ENCODE assay signal across 12 mouse cellular contexts in the genomic region with DNA sequence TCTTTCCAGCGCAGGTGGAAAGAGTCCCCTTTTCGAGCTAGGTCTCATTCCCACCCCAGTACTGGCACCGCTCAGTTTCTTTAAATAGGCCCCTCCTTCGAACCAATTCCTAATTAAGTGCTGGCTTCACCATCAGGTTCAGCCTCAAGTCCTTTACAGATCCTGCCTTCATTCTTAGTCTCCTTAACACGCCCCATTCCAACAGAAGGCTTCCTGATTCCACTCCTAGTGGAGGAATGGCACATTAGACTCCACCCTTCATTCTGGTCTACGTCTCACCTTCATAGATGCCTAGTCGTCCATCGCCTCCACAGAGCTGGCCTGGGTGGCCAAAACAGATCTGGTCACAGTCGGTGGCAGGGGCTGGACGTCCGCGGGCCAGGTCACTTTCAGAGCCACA. TPM values are rescaled to one million over a fixed set of nuclear protein-coding genes. Genes with fewer than 3 reads are reported as not detected.
DNase-seq lines count a peak whose midpoint lies in the region; ATAC-seq and TF ChIP-seq lines count a peak whose summit lies in the region.
"Had no signal": no experiment of that assay in that cellular context is flagged by ENCODE, and none has a peak within 500 bp of the region (broad histone marks: within the 10 kb centered on the region; RNA-seq: fewer than 3 reads in every experiment).

No protein-coding gene starts in this region.

- H3K36me3 ChIP-seq in hindbrain, embryonic 15.5 days = no peaks in the 10 kb centered on the region
- no peaks in the 10 kb centered on the region for H3K36me3 ChIP-seq in hindbrain, embryonic 10.5 days
- no peaks in the 10 kb centered on the region for H3K36me3 ChIP-seq in intestine, postnatal 0 days (ENCODE audit: control insufficient read depth, insufficient read depth)

- H3K4me2 ChIP-seq in hindbrain, embryonic 15.5 days = peak overlapping the region; percentile 50; the same call in 1 of the 2 replicates
- H3K4me2 ChIP-seq in intestine, postnatal 0 days (replicated peaks; ENCODE audit: low read depth) = peak overlapping the region; percentile 51

- no peak for TF ChIP-seq CTCF in intestine, postnatal 0 days (IDR thresholded peaks at IDR 0.05; ENCODE audit: low read depth)

- DNase-seq in hindbrain, embryonic 10.5 days (ENCODE audit: low spot score) = no peak
- DNase-seq in retina, embryonic 14.5 days (ENCODE audit: low spot score) = peak; percentile 5
- DNase-seq in retina, postnatal 1 day = no peak
- no peak for DNase-seq in left cerebral cortex, adult 18-20 months (ENCODE audit: low spot score in 2 of 2)
- DNase-seq in thymus, adult 18-20 months = no peak
- DNase-seq: gastrocnemius, adult 2 months; heart, postnatal 4 days; right cerebral cortex, postnatal 4 days had no signal

- no peak for ATAC-seq in hindbrain, embryonic 15.5 days (ENCODE audit: low FRiP score, low read depth)
- no peak for ATAC-seq in intestine, postnatal 0 days
- ATAC-seq in granulocyte monocyte progenitor cell, adult 5-6 weeks (replicated peaks; ENCODE audit: poor library complexity, severe bottlenecking) = no peak

- peak overlapping the region; percentile 30; the same call in 1 of the 2 replicates for H3K4me3 ChIP-seq in hindbrain, embryonic 15.5 days
- no peak overlapping the region for H3K4me3 ChIP-seq in hindbrain, embryonic 10.5 days
- H3K4me3 ChIP-seq in intestine, postnatal 0 days (ENCODE audit: low read depth, low read length) = no peak overlapping the region

- WGBS in hindbrain, embryonic 15.5 days = 63% methylated on average over 12 of the region's 12 CpGs
- WGBS in hindbrain, embryonic 10.5 days = 60% methylated on average over 12 of the region's 12 CpGs
- 64% methylated on average over 12 of the region's 12 CpGs for WGBS in intestine, postnatal 0 days

- no peak overlapping the region for H3K27ac ChIP-seq in hindbrain, embryonic 15.5 days (replicated peaks)
- H3K27ac ChIP-seq in hindbrain, embryonic 10.5 days = no peak overlapping the region
- no peak overlapping the region for H3K27ac ChIP-seq in intestine, postnatal 0 days (ENCODE audit: low read depth, low read length)
- H3K27ac ChIP-seq: gastrocnemius, adult 2 months had no signal

- no peaks in the 10 kb centered on the region for H3K9me3 ChIP-seq in hindbrain, embryonic 15.5 days
- peaks cover 7% of the 10 kb centered on the region; the same call in 1 of the 2 replicates for H3K9me3 ChIP-seq in hindbrain, embryonic 10.5 days
- H3K9me3 ChIP-seq in intestine, postnatal 0 days (ENCODE audit: control insufficient read depth) = no peaks in the 10 kb centered on the region

- no peak overlapping the region for H3K9ac ChIP-seq in hindbrain, embryonic 15.5 days
- H3K9ac ChIP-seq in intestine, postnatal 0 days (ENCODE audit: low read depth, low read length) = no peak overlapping the region

- peaks cover 54% of the 10 kb centered on the region for H3K27me3 ChIP-seq in hindbrain, embryonic 15.5 days
- H3K27me3 ChIP-seq in hindbrain, embryonic 10.5 days (ENCODE audit: insufficient read depth, poor library complexity, severe bottlenecking) = peaks cover 96% of the 10 kb centered on the region
- H3K27me3 ChIP-seq in intestine, postnatal 0 days (replicated peaks; ENCODE audit: control insufficient read depth, insufficient read depth, low read length) = peaks cover 44% of the 10 kb centered on the region

- H3K4me1 ChIP-seq in hindbrain, embryonic 15.5 days (replicated peaks) = peaks cover 48% of the 10 kb centered on the region
- H3K4me1 ChIP-seq in hindbrain, embryonic 10.5 days (replicated peaks) = peaks cover 65% of the 10 kb centered on the region
- H3K4me1 ChIP-seq in intestine, postnatal 0 days (replicated peaks; ENCODE audit: control insufficient read depth, insufficient read depth, low read length) = peaks cover 4% of the 10 kb centered on the region; the same call in 1 of the 2 replicates

RNA-seq across cellular contexts. Expression of a gene that starts 2.3 kb away (rescaled TPM):
- 67.0 and 75.2 TPM in 2 replicates for polyA plus RNA-seq in hindbrain, embryonic 15.5 days (2015; fragmentation: Nextera tagmentation; extraction: Ambion mirVana)
- polyA plus RNA-seq in hindbrain, embryonic 10.5 days (2016; fragmentation: Nextera tagmentation; extraction: Ambion mirVana) = 28.8 and 43.6 TPM in 2 replicates
- polyA plus RNA-seq in intestine, postnatal 0 days (2015; fragmentation: Nextera tagmentation; extraction: Ambion mirVana) = 15.0 and 15.9 TPM in 2 replicates
- total RNA-seq in left cerebral cortex, adult 18-20 months (2021) = 10 to 100 TPM; 54.6 to 63.9 TPM
- 0.69 and 2.4 TPM in 2 replicates for total RNA-seq in granulocyte monocyte progenitor cell, adult 5-6 weeks (2014; fragmentation: Nextera tagmentation)
- 2.2 and 2.5 TPM in 2 replicates for total RNA-seq in granulocyte monocyte progenitor cell, adult 5-6 weeks (2017)

RNA-seq across cellular contexts. Expression of a gene that starts 2.7 kb away (rescaled TPM):
- polyA plus RNA-seq in hindbrain, embryonic 15.5 days (2015; fragmentation: Nextera tagmentation; extraction: Ambion mirVana) = 1.5 TPM in 2 replicates
- 3.4 and 4.3 TPM in 2 replicates for polyA plus RNA-seq in hindbrain, embryonic 10.5 days (2016; fragmentation: Nextera tagmentation; extraction: Ambion mirVana)
- 2.7 and 2.8 TPM in 2 replicates for polyA plus RNA-seq in intestine, postnatal 0 days (2015; fragmentation: Nextera tagmentation; extraction: Ambion mirVana)
- total RNA-seq in left cerebral cortex, adult 18-20 months (2021) = under 1 TPM; 0.60 to 0.82 TPM
- not detected in 2 replicates for total RNA-seq in granulocyte monocyte progenitor cell, adult 5-6 weeks (2014; fragmentation: Nextera tagmentation)
- not detected in 2 replicates for total RNA-seq in granulocyte monocyte progenitor cell, adult 5-6 weeks (2017)
- total RNA-seq: gastrocnemius, adult 2 months; heart, postnatal 4 days had no signal
- polyA plus RNA-seq: liver, embryonic 16.5 days had no signal

RNA-seq across cellular contexts. Expression of a gene that starts 16.8 kb away (rescaled TPM):
- polyA plus RNA-seq in hindbrain, embryonic 15.5 days (2015; fragmentation: Nextera tagmentation; extraction: Ambion mirVana) = 19.8 and 21.8 TPM in 2 replicates
- 54.0 and 61.5 TPM in 2 replicates for polyA plus RNA-seq in hindbrain, embryonic 10.5 days (2016; fragmentation: Nextera tagmentation; extraction: Ambion mirVana)
- polyA plus RNA-seq in intestine, postnatal 0 days (2015; fragmentation: Nextera tagmentation; extraction: Ambion mirVana) = 12.4 and 12.6 TPM in 2 replicates
- total RNA-seq in left cerebral cortex, adult 18-20 months (2021) = 1 to 10 TPM; 5.3 to 5.4 TPM
- total RNA-seq in granulocyte monocyte progenitor cell, adult 5-6 weeks (2014; fragmentation: Nextera tagmentation) = 63.7 and 86.7 TPM in 2 replicates
- total RNA-seq in granulocyte monocyte progenitor cell, adult 5-6 weeks (2017) = 22.0 and 24.3 TPM in 2 replicates

RNA-seq across cellular contexts. Expression of a gene that starts 20.4 kb away (rescaled TPM):
- polyA plus RNA-seq in hindbrain, embryonic 15.5 days (2015; fragmentation: Nextera tagmentation; extraction: Ambion mirVana) = 0.13 and 0.41 TPM in 2 replicates
- polyA plus RNA-seq in hindbrain, embryonic 10.5 days (2016; fragmentation: Nextera tagmentation; extraction: Ambion mirVana) = not detected in 2 replicates
- polyA plus RNA-seq in intestine, postnatal 0 days (2015; fragmentation: Nextera tagmentation; extraction: Ambion mirVana) = 0.05 TPM in 1 of 2 replicates, not detected in the other
- total RNA-seq in left cerebral cortex, adult 18-20 months (2021) = under 1 TPM; 0.16 to 0.19 TPM
- total RNA-seq in granulocyte monocyte progenitor cell, adult 5-6 weeks (2014; fragmentation: Nextera tagmentation) = not detected in 2 replicates
- not detected in 2 replicates for total RNA-seq in granulocyte monocyte progenitor cell, adult 5-6 weeks (2017)
- total RNA-seq: gastrocnemius, adult 2 months; heart, postnatal 4 days had no signal

RNA-seq across cellular contexts. Expression of a gene that starts 28.5 kb away (rescaled TPM):
- 204 and 209 TPM in 2 replicates for polyA plus RNA-seq in hindbrain, embryonic 15.5 days (2015; fragmentation: Nextera tagmentation; extraction: Ambion mirVana)
- 181 and 211 TPM in 2 replicates for polyA plus RNA-seq in hindbrain, embryonic 10.5 days (2016; fragmentation: Nextera tagmentation; extraction: Ambion mirVana)
- polyA plus RNA-seq in intestine, postnatal 0 days (2015; fragmentation: Nextera tagmentation; extraction: Ambion mirVana) = 36.8 and 39.0 TPM in 2 replicates
- total RNA-seq in left cerebral cortex, adult 18-20 months (2021) = 100 to 1,000 TPM; 459 to 507 TPM
- total RNA-seq in granulocyte monocyte progenitor cell, adult 5-6 weeks (2014; fragmentation: Nextera tagmentation) = 10.3 and 17.5 TPM in 2 replicates
- 15.2 and 22.4 TPM in 2 replicates for total RNA-seq in granulocyte monocyte progenitor cell, adult 5-6 weeks (2017)
